Mouse (Mus musculus) mouse trophoblast stem cell (cell line): Measurements from ENCODE around the gene Serpina1e.

Source experiments
- in situ Hi-C, 2 experiments: fragments of 300-500 bp; cut with MseI, MboI; formaldehyde crosslinking; loops; 2 replicates in 1 of 2; 3 replicates in 1 of 2; pipeline ENCODE4 v1.15.1; 2025

The Serpina1e gene

DNA sequence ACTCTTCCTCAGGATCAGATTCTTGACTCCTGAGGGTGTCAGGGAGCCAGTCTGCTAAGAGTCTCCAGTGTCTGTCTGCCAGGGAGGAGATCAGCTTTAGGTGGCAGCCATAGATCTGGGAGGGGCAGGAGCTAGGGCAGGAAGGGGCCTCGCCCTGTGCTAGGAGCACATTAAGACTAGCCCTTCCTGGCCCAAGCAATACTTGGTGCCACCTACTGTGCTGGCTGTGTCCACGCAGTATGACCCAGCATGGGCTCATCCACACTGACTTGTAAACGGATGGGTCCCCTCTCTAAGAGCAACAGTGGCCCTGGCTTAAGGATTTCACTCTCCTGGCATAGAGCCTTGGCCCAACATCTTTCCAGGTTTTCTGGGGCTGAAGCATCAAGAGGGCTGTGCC, at the start of gene Serpina1e:
TSS of gene Serpina1e (minus strand) at position 178 of the 400 bp plus-strand sequence.
- in situ Hi-C loops: no loop called here

- in situ Hi-C loops: no loop called here
Observed at GRCm38 (mm10) chr12:104004689-104005088, 45.9 kb upstream of the Serpina1e start.

DNA sequence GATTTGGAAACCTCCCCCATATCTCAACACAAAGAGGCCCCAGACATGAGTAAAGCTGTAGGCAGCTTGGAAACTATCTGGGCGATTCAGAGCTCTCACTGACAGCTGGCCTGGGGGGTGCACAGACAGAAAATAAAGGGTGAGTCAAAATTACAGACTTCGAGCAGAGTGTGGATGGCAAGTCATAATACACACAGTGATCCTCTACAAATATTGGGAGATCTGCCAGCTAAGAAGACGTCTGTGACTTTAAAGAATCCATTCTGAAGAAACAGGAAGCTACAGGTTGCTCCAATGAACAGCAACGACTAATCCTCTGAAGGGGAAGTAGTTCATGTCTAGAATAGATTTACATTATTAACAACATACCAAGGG, 44.5 kb upstream of the Serpina1e start:
- in situ Hi-C loops: no loop called here

DNA sequence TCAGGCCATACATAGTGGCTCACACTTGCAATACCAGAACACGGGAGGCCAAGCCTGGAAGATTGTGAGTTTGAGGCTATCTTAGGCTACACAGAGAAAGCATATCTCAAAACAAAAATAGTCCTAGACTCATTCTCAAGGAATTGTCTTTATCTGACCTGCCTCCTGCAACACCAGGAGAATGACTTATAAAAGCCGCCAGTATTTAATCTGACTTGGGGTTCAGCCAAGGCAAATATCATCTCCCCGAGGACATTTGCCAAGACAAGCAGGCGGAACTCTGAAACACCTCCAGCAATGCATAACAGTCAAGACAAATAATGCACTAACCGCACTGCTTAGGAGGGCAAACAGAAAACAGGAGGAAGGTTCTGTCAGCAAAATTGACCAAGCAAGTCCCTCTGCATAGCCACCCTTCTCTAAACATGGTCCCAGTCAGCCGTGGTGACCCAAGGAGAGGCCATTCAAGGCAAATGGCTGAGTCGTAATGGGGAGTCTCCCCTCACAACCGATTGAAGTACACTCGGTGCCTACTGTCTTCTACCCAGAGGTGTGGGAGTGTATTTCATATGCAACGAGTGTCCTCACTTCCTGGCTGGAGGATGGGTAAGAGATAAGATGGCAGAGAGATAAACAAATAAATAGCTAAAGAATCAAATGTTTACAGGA, 43.9 kb upstream of the Serpina1e start:
- in situ Hi-C loops: no loop called here

DNA sequence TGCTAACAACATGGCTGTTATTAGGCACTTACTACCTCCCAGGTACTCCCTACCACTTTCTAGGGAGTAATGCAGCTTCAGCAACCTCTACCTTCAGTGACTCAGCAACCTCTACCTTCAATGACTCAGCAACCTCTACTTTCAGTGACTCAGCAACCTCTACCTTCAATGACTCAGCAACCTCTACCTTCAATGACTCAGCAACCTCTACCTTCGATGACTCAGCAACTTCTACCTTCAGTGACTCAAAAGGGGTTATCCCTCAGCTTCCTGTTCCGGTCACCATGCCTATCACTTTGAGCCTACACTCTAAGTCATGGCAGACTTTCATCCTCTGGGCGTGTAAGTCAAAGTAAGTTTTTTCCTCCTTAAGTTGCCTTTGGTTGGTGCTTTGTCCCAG, 41.8 kb upstream of the Serpina1e start:
- in situ Hi-C loops: no loop called here

DNA sequence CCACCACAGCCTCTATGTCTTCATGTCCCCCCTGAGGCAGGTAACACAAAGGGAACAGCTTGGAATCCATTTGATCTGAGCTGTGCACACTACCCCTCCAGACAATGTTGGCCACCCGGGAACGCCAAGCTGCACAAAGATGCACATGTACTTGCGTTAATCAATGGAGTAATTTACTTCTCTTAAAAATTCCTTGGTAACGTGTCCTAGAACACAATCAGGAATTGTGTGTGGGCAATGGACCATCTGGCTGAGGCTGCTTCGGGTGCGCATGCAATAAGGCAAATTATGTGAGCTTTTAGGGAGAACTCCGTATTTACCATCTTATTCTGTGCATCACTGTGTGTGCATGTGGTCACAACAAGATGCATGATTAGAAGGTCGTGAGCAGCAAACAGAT, 40.8 kb upstream of the Serpina1e start:
- in situ Hi-C loops: loop anchor here in 1 of 2 experiments (10.0 kb wide), 1 partner anchor 425 kb away; no protein-coding TSS in a partner anchor

GRCm38 (mm10) chr12:103996513-103996912, 37.7 kb upstream of the Serpina1e start:
- in situ Hi-C loops: loop anchor here in 1 of 2 experiments (10.0 kb wide), 1 partner anchor 428 kb away; no protein-coding TSS in a partner anchor

GRCm38 (mm10) chr12:103995292-103996072, 36.7 kb upstream of the Serpina1e start:
- in situ Hi-C loops: loop anchor here in 1 of 2 experiments (10.0 kb wide), 1 partner anchor 429 kb away; no protein-coding TSS in a partner anchor

- in situ Hi-C loops: loop anchor here (5.0 to 10.0 kb wide), 2 partner anchors 429 to 432 kb away; no protein-coding TSS in a partner anchor
Observed at GRCm38 (mm10) chr12:103992945-103993344, 34.2 kb upstream of the Serpina1e start.

GRCm38 (mm10) chr12:103989857-103990256, 31.1 kb upstream of the Serpina1e start, which contains the start of gene Serpina11:
Gene Serpina11, minus strand, starts transcription at chr12:103989957.
- in situ Hi-C loops: loop anchor here (5.0 to 10.0 kb wide), 2 partner anchors 432 to 435 kb away; no protein-coding TSS in a partner anchor

DNA sequence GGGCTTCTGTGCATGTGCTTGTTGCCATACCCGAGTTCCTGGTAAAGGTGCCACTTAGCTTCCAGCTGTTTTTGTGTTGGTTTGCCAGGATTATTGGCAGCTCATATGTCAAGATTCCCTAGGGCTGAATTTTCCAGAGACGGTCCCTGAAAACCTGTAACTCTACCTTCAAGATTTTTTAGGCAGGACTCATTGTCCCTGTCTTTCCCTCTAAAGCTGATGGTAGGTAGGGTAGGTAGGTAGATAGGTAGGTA, 30.7 kb upstream of the Serpina1e start:
- in situ Hi-C loops: no loop called here

- in situ Hi-C loops: no loop called here
Observed at GRCm38 (mm10) chr12:103988754-103989513, 30.2 kb upstream of the Serpina1e start.

DNA sequence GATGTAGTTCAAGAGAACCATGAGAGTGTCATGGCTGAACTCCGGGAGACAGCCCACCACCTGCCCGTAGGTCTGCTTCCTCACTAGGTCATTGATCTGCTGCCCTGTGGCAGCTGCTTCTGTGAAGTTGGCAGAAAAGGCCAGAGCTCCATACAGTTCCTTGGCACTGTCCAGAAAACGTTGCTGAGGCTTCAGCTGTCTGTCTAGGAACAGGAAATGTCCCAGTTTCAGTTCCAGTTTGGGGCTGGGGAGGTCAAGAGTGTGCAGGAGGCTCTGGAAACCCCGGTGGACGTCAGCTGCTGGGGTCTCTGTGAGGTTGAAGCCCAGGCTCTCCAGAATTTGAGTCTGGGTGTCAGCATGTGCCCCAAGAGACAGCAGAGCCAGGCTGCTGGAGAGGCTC, 27.1 kb upstream of the Serpina1e start:
- in situ Hi-C loops: no loop called here

- in situ Hi-C loops: no loop called here
Observed at GRCm38 (mm10) chr12:103984935-103985334, 26.2 kb upstream of the Serpina1e start.

- in situ Hi-C loops: no loop called here
Observed at GRCm38 (mm10) chr12:103981646-103982360, 23.0 kb upstream of the Serpina1e start.

GRCm38 (mm10) chr12:103978294-103978693, 19.5 kb upstream of the Serpina1e start:
- in situ Hi-C loops: no loop called here

DNA sequence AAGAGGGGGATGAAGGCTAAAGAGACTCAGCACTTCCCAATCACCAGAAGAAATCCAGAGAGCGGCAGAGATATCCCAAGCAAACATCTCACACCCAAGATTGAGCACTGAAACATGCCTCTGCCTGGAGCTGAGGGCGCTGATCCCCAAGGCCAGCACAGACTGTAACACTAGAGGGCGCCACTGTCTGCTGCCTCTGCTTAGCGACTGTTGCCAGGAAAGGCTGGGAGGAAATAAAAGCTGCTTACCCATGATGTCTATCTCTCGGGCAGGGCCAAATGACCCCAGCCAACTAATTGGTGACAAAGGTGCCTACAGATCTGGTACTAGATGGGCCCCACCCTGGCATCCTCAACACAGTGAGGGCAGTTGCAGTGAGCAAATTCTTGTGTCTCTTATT, 19.1 kb upstream of the Serpina1e start:
- in situ Hi-C loops: no loop called here

GRCm38 (mm10) chr12:103977060-103977459, 18.3 kb upstream of the Serpina1e start:
- in situ Hi-C loops: no loop called here

- in situ Hi-C loops: no loop called here
Observed at GRCm38 (mm10) chr12:103971080-103971479, 12.3 kb upstream of the Serpina1e start.

- in situ Hi-C loops: no loop called here
Observed at GRCm38 (mm10) chr12:103969577-103970116, 10.9 kb upstream of the Serpina1e start.

DNA sequence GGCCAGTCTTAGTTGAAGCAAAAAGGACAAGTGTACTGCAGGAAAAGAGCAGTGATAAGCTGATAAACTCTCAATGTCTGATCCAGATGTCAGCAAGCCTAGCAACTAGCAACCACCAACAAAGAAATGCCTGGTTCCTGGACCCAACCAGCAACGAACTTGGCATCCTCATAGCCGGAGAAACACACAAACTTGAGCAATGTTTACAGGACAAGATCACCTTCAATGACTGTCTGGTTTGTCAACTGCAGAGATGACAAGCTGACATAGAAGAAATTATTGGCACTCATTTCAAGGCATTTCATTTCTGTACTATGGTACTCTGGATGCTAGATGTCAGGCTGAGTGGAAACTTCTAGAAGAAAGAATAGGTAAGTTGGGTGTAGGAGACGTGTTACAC, 8.0 kb upstream of the Serpina1e start:
- in situ Hi-C loops: no loop called here
